Mouse (Mus musculus) small intestine, adult 2 months (tissue): ENCODE measurements around the gene Tagln3. TPM values are rescaled to one million over a fixed set of nuclear protein-coding genes. Genes with fewer than 3 reads are reported as not detected.

ENCODE experiments used
- H3K27ac ChIP-seq: fragments of 200-500 bp; 2 replicates; pipeline ENCODE4 v1.5.1; 2012; ENCODE audit warnings: low read depth, low read length, control low read depth, inconsistent platforms; ENCODE audit not compliant: insufficient read depth
- H3K27me3 ChIP-seq: fragments of 200-500 bp; 2 replicates; pipeline ENCODE4 v1.6.1; 2012; ENCODE audit warnings: mild to moderate bottlenecking, moderate library complexity, low read length, inconsistent platforms; ENCODE audit not compliant: control insufficient read depth, insufficient read depth
- H3K36me3 ChIP-seq: fragments of 200-500 bp; 2 replicates; pipeline ENCODE4 v1.6.1; 2012; ENCODE audit warnings: mild to moderate bottlenecking, low read length, control low read depth, inconsistent platforms; ENCODE audit not compliant: control insufficient read depth, insufficient read depth
- H3K4me1 ChIP-seq: fragments of 200-500 bp; 2 replicates; pipeline ENCODE4 v1.6.1; 2012; ENCODE audit warnings: low read length, inconsistent platforms, mixed read lengths; ENCODE audit not compliant: control insufficient read depth, insufficient read depth, insufficient read length
- H3K4me3 ChIP-seq: fragments of 200-500 bp; 2 replicates; pipeline ENCODE4 v1.5.1; 2012; ENCODE audit warnings: low read depth, mild to moderate bottlenecking, control low read depth, inconsistent platforms, low read length, moderate library complexity
- CTCF ChIP-seq: fragments of 200-500 bp; IDR thresholded peaks from 2 replicates; pipeline ENCODE4 v1.5.1; 2012; ENCODE audit warnings: low read depth, mild to moderate bottlenecking, control low read depth, inconsistent platforms, low read length, moderate library complexity, mixed read lengths; ENCODE audit not compliant: insufficient replicate concordance, insufficient read length; ENCODE audit errors: extremely low read depth
- POLR2A ChIP-seq: fragments of 200-500 bp; IDR thresholded peaks from 2 replicates; pipeline ENCODE4 v1.6.1; 2012; ENCODE audit warnings: low read depth, mild to moderate bottlenecking, control low read depth, inconsistent platforms, low read length, moderate library complexity
- WGBS: fragments of 180-500 bp; shearing (Covaris S2); methylation state at CpG from one replicate; pipeline ENCODE4 v1.1.7; 2018; 5-methylcytosine and 5-hydroxymethylcytosine counted together
- polyA plus RNA-seq: library from polyadenylated mRNA; depleted of rRNA; stranded (reverse); fragments of >200 nt; gene quantifications from 2 replicates; pipeline ENCODE4 v1.2.3, GENCODE M21; 2012; rRNA removed

The Tagln3 gene
- 0.55 and 0.63 TPM in 2 replicates for polyA plus RNA-seq

- Histone ChIP-seq H3K27ac (no peak within 1 kb of the TSS), H3K4me1 (peaks cover 8% of the 10 kb centered on the region; the same call in 1 of the 2 replicates), H3K4me3 (peak within 1 kb of the TSS; percentile 60), H3K36me3 (no peaks in the 10 kb centered on the region), H3K27me3 (no peaks in the 10 kb centered on the region; the same call in 1 of the 2 replicates)
- 5% methylated on average over 30 of the region's 30 CpGs for WGBS
- TF ChIP-seq CTCF (no peak), POLR2A (no peak)
Measured at GRCm38 (mm10) chr16:45724061-45724741, at the start of gene Tagln3. Gene Tagln3 (minus strand): TSS chr16:45724608.

GRCm38 (mm10) chr16:45770914-45771313, 46.5 kb upstream of the Tagln3 start:
- Histone ChIP-seq H3K27ac (no peak overlapping the region), H3K4me1 (no peaks in the 10 kb centered on the region), H3K27me3 (no peaks in the 10 kb centered on the region), H3K4me3 (no peak overlapping the region), H3K36me3 (no peaks in the 10 kb centered on the region)
- WGBS, result 92% methylated on average over 6 of the region's 6 CpGs
- TF ChIP-seq CTCF (no peak), POLR2A (no peak)

- H3K36me3 ChIP-seq, result no peaks in the 10 kb centered on the region
- no peak overlapping the region for H3K4me3 ChIP-seq
- H3K4me1 ChIP-seq, result no peaks in the 10 kb centered on the region
- WGBS, result 84% methylated on average over 10 of the region's 10 CpGs
- no peak overlapping the region for H3K27ac ChIP-seq
- no peak for TF ChIP-seq CTCF
- no peak for TF ChIP-seq POLR2A
- H3K27me3 ChIP-seq, result no peaks in the 10 kb centered on the region
Measured at GRCm38 (mm10) chr16:45767853-45768640, 43.6 kb upstream of the Tagln3 start.

GRCm38 (mm10) chr16:45767434-45767833, 43.0 kb upstream of the Tagln3 start:
- no peaks in the 10 kb centered on the region for H3K4me1 ChIP-seq
- peaks cover 2% of the 10 kb centered on the region; the same call in 1 of the 2 replicates for H3K36me3 ChIP-seq
- H3K27ac ChIP-seq, result no peak overlapping the region
- no peak for TF ChIP-seq CTCF
- no peak for TF ChIP-seq POLR2A
- 77% methylated on average over 4 of the region's 4 CpGs for WGBS
- H3K27me3 ChIP-seq, result no peaks in the 10 kb centered on the region
- no peak overlapping the region for H3K4me3 ChIP-seq

GRCm38 (mm10) chr16:45765801-45766494, 41.5 kb upstream of the Tagln3 start:
- no peak for TF ChIP-seq POLR2A
- no peak for TF ChIP-seq CTCF
- Histone ChIP-seq H3K4me3 (no peak overlapping the region), H3K27ac (no peak overlapping the region), H3K4me1 (no peaks in the 10 kb centered on the region), H3K27me3 (no peaks in the 10 kb centered on the region), H3K36me3 (peaks cover 2% of the 10 kb centered on the region; the same call in 1 of the 2 replicates)
- WGBS, result 84% methylated on average over 7 of the region's 7 CpGs

- Histone ChIP-seq H3K27ac (no peak overlapping the region), H3K27me3 (no peaks in the 10 kb centered on the region), H3K4me3 (no peak overlapping the region), H3K4me1 (no peaks in the 10 kb centered on the region), H3K36me3 (peaks cover 2% of the 10 kb centered on the region; the same call in 1 of the 2 replicates)
- TF ChIP-seq POLR2A (no peak), CTCF (no peak)
- 82% methylated on average over 3 of the region's 3 CpGs for WGBS
Measured at GRCm38 (mm10) chr16:45765102-45765501, 40.7 kb upstream of the Tagln3 start.
